Mouse (Mus musculus) liver, embryonic 11.5 days (tissue): ENCODE results near the gene Acaca. TPM values are rescaled to one million over a fixed set of nuclear protein-coding genes. Genes with fewer than 3 reads are reported as not detected.

Experiments used
- ATAC-seq: fragments of 200-750 bp; cut with Nextera tagmentation; replicated peaks from 2 replicates; pipeline ENCODE4 v1.8.0; 2017; ENCODE audit warnings: moderate number of reproducible peaks, mild to moderate bottlenecking, moderate TSS enrichment, moderate library complexity; ENCODE audit not compliant: low FRiP score
- DNase-seq: peaks from one replicate; pipeline ENCODE4 v3.0.0-alpha.2; 2017; ENCODE audit warnings: low spot score
- H3K27ac ChIP-seq: fragments of 300-500 bp; sonication (generic); 2 replicates; pipeline ENCODE4 v1.5.1; 2014; ENCODE audit warnings: mild to moderate bottlenecking, low read depth, low read length, control low read depth
- H3K27me3 ChIP-seq: fragments of 300-500 bp; sonication (generic); replicated peaks from 2 replicates; pipeline ENCODE4 v1.6.1; 2014; ENCODE audit warnings: low read length, mixed read lengths; ENCODE audit not compliant: control insufficient read depth, insufficient read depth
- H3K36me3 ChIP-seq: fragments of 300-500 bp; sonication (generic); 2 replicates; pipeline ENCODE4 v1.6.1; 2014; ENCODE audit warnings: mild to moderate bottlenecking, low read length, moderate library complexity, mixed read lengths; ENCODE audit not compliant: control insufficient read depth, insufficient read depth
- H3K4me1 ChIP-seq: fragments of 300-500 bp; sonication (generic); replicated peaks from 2 replicates; pipeline ENCODE4 v1.6.1; 2014; ENCODE audit warnings: low read length, mixed read lengths; ENCODE audit not compliant: control insufficient read depth, insufficient read depth
- H3K4me2 ChIP-seq: fragments of 300-500 bp; sonication (generic); 2 replicates; pipeline ENCODE4 v1.6.1; 2014; ENCODE audit warnings: mild to moderate bottlenecking, control low read depth, moderate library complexity
- H3K4me3 ChIP-seq: fragments of 300-500 bp; sonication (generic); 2 replicates; pipeline ENCODE4 v1.5.1; 2014; ENCODE audit warnings: low read depth, low read length, control low read depth
- H3K9ac ChIP-seq: fragments of 300-500 bp; sonication (generic); 2 replicates; pipeline ENCODE4 v1.6.1; 2014; ENCODE audit warnings: low read depth, low read length, control low read depth
- H3K9me3 ChIP-seq: fragments of 300-500 bp; sonication (generic); 2 replicates; pipeline ENCODE4 v1.6.1; 2016; ENCODE audit warnings: low read length, inconsistent platforms, mixed read lengths; ENCODE audit not compliant: control insufficient read depth
- WGBS: fragments of 180-500 bp; shearing (Covaris S2); extraction: QIAGEN DNeasy Blood & Tissue Kit; methylation state at CpG from one replicate; pipeline ENCODE4 v1.1.7; 2014; 5-methylcytosine and 5-hydroxymethylcytosine counted together
- polyA plus RNA-seq: library from polyadenylated mRNA; unstranded; fragments of >200 nt; fragmentation: Nextera tagmentation; extraction: Ambion mirVana; gene quantifications from 2 replicates; pipeline ENCODE4 v1.2.1, GENCODE M21; 2014

Gene Acaca
- polyA plus RNA-seq, 1 experiment from 2014 or later: 17.0 TPM

DNA sequence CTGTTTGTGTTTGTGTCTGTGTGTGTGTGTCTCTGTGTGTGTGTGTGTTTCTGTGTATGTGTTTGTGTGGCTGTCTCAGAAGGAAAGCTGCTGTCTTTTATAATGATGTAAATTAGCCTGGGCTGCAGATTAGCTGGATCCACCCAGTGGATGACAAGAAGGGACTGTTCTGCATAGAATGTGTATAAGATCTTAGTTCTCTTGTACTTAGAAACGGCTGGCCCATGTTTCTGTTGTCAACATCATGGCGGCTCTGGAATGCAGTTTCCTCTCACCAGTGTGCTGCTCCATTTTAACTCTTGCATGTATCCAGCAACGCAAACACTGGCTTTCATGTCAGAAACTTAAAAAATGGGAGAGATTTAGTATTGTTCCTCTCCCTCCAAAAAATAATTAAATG lies 141.0 kb downstream of the Acaca start:
- DNase-seq: no peak
- Histone ChIP-seq H3K4me3 (no peak overlapping the region), H3K36me3 (peaks cover 20% of the 10 kb centered on the region; the same call in 1 of the 2 replicates), H3K9ac (no peak overlapping the region), H3K4me2 (no peak overlapping the region), H3K27me3 (no peaks in the 10 kb centered on the region), H3K9me3 (no peaks in the 10 kb centered on the region), H3K4me1 (no peaks in the 10 kb centered on the region), H3K27ac (no peak overlapping the region)
- no peak for ATAC-seq
- 86% methylated on average over 3 of the region's 3 CpGs for WGBS

GRCm38 (mm10) chr11:84271948-84272347 lies 142.5 kb downstream of the Acaca start:
- Histone ChIP-seq H3K27me3 (no peaks in the 10 kb centered on the region), H3K9ac (no peak overlapping the region), H3K4me1 (no peaks in the 10 kb centered on the region), H3K4me2 (no peak overlapping the region), H3K4me3 (no peak overlapping the region), H3K9me3 (no peaks in the 10 kb centered on the region), H3K36me3 (peaks cover 16% of the 10 kb centered on the region; the same call in 1 of the 2 replicates), H3K27ac (no peak overlapping the region)
- DNase-seq: no peak
- WGBS: 90% methylated on average over 10 of the region's 10 CpGs
- ATAC-seq: no peak

- H3K4me1 ChIP-seq: no peaks in the 10 kb centered on the region
- H3K27me3 ChIP-seq: no peaks in the 10 kb centered on the region
- no peak overlapping the region for H3K9ac ChIP-seq
- ATAC-seq (no peak), DNase-seq (no peak)
- no peak overlapping the region for H3K4me3 ChIP-seq
- WGBS: 92% methylated on average over 3 of the region's 3 CpGs
- no peak overlapping the region for H3K27ac ChIP-seq
- H3K9me3 ChIP-seq: no peaks in the 10 kb centered on the region
- H3K36me3 ChIP-seq: peaks cover 16% of the 10 kb centered on the region; the same call in 1 of the 2 replicates
- H3K4me2 ChIP-seq: no peak overlapping the region
Measured at GRCm38 (mm10) chr11:84272574-84272973, 143.1 kb downstream of the Acaca start.

- no peak for DNase-seq
- Histone ChIP-seq H3K4me3 (no peak overlapping the region), H3K4me1 (no peaks in the 10 kb centered on the region), H3K36me3 (peaks cover 10% of the 10 kb centered on the region; the same call in 1 of the 2 replicates), H3K27ac (no peak overlapping the region), H3K4me2 (no peak overlapping the region), H3K9me3 (no peaks in the 10 kb centered on the region), H3K9ac (no peak overlapping the region), H3K27me3 (no peaks in the 10 kb centered on the region)
- ATAC-seq: no peak
- 80% methylated on average over 5 of the region's 5 CpGs for WGBS
Measured at GRCm38 (mm10) chr11:84276979-84277378, 147.5 kb downstream of the Acaca start.

DNA sequence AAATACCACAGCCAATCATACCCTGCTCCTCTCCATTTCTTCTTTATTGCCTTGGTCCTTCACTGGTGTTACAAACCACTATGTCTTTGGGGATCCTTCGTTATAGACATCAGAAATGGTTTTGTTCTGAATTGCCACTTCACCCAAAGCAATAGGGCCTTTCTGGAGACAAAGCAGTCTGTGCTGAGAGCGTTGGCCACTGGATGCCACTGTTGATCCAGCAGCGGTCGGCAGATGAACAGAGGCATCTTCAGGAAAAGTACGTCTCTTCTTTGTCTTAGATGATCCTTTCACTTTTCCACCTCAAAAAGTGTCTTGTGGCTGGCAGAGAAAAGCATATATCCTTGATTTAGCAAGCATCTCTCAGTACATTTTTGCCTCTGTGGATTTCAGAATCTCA lies 151.8 kb downstream of the Acaca start:
- ATAC-seq (no peak), DNase-seq (no peak)
- no peaks in the 10 kb centered on the region for H3K4me1 ChIP-seq
- no peak overlapping the region for H3K4me2 ChIP-seq
- WGBS: 82% methylated on average over 5 of the region's 5 CpGs
- no peaks in the 10 kb centered on the region for H3K27me3 ChIP-seq
- no peak overlapping the region for H3K9ac ChIP-seq
- no peaks in the 10 kb centered on the region for H3K9me3 ChIP-seq
- peaks cover 2% of the 10 kb centered on the region; the same call in 1 of the 2 replicates for H3K36me3 ChIP-seq
- no peak overlapping the region for H3K27ac ChIP-seq
- no peak overlapping the region for H3K4me3 ChIP-seq

DNA sequence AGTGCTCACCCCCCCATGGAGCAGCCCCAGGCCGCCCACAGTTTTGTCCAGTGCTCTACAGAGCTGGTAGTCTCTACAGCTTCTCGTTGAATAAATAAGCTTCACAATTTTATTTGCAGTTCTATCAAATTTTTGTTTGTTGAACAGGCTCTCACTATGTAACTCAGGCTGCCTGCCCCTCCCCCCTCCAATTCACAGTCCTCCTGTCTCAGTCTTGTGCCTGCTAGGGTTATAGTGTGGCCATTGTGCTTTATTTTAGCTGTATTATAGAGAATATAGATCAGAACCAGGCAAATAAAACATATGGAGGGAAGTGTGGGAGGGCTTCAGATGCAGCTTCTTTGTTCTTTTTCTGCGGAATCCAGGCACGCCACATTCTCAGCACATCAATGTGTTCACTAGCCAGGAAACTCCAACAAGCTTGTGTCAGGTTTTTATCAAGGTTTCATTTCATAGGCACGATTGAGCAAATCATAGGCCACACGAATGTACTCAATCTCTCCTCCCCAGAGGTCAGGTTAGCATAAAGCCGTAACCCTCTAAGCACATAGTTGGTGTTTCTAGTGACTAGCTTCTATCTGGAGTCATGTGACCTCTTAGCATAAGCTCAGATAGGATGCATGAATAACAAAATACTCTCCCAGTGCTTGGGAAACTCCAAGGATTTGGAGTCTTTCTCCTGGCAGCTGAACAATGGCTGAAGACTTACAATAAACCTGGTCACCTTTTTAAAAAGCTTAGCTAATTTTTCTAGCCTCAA lies 153.7 kb downstream of the Acaca start:
- Histone ChIP-seq H3K9me3 (no peaks in the 10 kb centered on the region), H3K9ac (no peak overlapping the region), H3K27me3 (no peaks in the 10 kb centered on the region), H3K27ac (no peak overlapping the region), H3K4me3 (no peak overlapping the region), H3K36me3 (0 out of 2 replicates have a peak, but pooled peaks cover 2% of the 10 kb centered on the region), H3K4me1 (no peaks in the 10 kb centered on the region), H3K4me2 (no peak overlapping the region)
- ATAC-seq (no peak), DNase-seq (no peak)
- 90% methylated on average over 7 of the region's 7 CpGs for WGBS

DNA sequence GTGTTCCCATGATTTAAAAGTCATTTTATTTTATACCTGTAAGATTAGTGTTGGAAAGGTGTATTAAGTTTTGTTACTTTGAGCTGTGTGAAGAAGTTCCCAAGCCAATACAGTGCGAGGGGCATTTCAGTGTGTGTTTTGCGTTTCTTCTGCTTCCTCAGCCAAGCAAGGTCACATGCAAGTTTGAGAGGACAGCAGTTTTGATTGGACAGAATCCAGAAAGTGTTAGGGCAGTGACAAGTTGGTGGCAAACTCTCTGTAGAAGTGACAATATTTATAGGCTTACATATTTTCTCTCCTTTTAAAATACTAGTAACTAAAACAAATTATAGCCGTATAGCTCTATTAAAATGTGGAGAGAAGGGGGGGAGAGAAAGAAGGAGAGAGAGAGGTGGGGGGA lies 161.3 kb downstream of the Acaca start:
- Histone ChIP-seq H3K4me2 (no peak overlapping the region), H3K9ac (no peak overlapping the region), H3K4me3 (no peak overlapping the region), H3K9me3 (no peaks in the 10 kb centered on the region), H3K36me3 (0 out of 2 replicates have a peak, but pooled peaks cover 2% of the 10 kb centered on the region), H3K27ac (no peak overlapping the region), H3K27me3 (no peaks in the 10 kb centered on the region), H3K4me1 (no peaks in the 10 kb centered on the region)
- ATAC-seq (no peak), DNase-seq (no peak)
- 69% methylated on average over 3 of the region's 3 CpGs for WGBS

DNA sequence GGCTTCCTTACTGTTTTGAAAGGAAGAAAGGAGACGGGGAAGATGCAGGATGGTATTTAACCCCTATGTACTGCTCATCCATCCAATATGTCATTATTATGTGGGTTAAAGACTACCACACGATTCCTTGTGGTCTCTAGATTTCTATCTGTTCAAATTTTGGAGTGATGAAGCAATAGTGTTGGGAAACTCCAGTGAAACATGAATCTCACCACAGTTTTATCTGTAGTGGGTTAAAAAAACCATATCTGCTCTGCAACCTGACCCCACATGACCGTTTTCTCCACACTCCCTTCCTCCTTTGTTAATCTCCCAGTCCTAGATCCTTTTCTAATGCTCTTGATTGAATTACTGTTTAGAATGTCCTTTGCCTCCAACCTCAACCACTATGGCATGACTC lies 163.1 kb downstream of the Acaca start:
- Histone ChIP-seq H3K9me3 (no peaks in the 10 kb centered on the region), H3K36me3 (0 out of 2 replicates have a peak, but pooled peaks cover 2% of the 10 kb centered on the region), H3K4me1 (no peaks in the 10 kb centered on the region), H3K4me3 (no peak overlapping the region), H3K27ac (no peak overlapping the region), H3K27me3 (no peaks in the 10 kb centered on the region), H3K9ac (no peak overlapping the region), H3K4me2 (no peak overlapping the region)
- DNase-seq: no peak
- no peak for ATAC-seq
- WGBS: 69% methylated on average over 3 of the region's 3 CpGs

DNA sequence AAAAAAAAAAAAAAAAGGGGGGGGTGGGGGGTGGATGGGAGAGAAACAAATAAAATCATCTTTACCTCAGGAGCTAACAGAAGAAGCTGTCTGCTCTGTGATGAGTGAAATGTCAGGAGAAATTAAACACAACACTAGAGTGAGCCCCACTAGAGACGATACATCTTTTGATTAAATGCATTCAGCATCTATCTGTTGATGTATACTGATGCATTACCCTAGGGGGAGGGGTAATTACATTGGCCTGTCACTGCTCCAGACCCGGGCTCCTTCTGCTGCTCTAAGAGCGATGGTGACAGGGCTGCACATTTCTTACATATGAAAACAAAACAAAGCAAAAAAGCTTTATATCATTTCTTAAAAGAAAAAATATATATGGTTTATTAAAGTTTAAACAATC lies 163.8 kb downstream of the Acaca start:
- H3K4me1 ChIP-seq: no peaks in the 10 kb centered on the region
- H3K9ac ChIP-seq: no peak overlapping the region
- 88% methylated on average over 3 of the region's 3 CpGs for WGBS
- no peak overlapping the region for H3K4me3 ChIP-seq
- DNase-seq: no peak
- H3K27ac ChIP-seq: no peak overlapping the region
- no peak for ATAC-seq
- 0 out of 2 replicates have a peak, but pooled peaks cover 2% of the 10 kb centered on the region for H3K36me3 ChIP-seq
- no peaks in the 10 kb centered on the region for H3K9me3 ChIP-seq
- no peaks in the 10 kb centered on the region for H3K27me3 ChIP-seq
- no peak overlapping the region for H3K4me2 ChIP-seq
